Mouse (Mus musculus) embryo, embryonic 10.5 days (tissue): ENCODE results near the gene Klri1.
"Not testable (repeated sequence)": the region's sequence is repeated elsewhere in the genome, so short reads cannot be mapped to it uniquely, and the experiment has no call there.

ENCODE experiments used
- DNase-seq: peaks from one replicate; pipeline ENCODE4 v3.0.0-alpha.2; 2015; ENCODE audit warnings: low spot score

The Klri1 gene

DNA sequence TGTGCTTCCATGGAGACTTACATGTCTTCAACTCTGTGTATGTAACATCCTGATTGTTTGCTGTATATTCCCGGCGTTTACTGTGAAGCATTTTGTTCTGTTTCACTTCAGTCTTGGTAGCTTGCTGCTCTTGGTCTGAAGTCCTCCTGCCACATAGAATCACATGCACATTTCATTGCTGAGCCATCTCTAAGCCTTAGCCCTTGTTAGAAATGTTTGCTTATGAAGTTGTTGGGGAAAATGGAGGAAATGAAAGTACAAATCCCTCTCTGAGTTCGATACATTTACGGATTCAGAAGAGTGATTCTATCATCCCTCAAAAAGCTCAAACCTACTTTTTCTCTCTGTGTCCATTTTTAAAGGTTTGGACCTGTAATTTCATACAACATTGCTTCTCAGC, at the start of gene Klri1:
TSS of gene Klri1 (minus strand) at position 101 of the 400 bp plus-strand sequence.
- no peak for DNase-seq

DNA sequence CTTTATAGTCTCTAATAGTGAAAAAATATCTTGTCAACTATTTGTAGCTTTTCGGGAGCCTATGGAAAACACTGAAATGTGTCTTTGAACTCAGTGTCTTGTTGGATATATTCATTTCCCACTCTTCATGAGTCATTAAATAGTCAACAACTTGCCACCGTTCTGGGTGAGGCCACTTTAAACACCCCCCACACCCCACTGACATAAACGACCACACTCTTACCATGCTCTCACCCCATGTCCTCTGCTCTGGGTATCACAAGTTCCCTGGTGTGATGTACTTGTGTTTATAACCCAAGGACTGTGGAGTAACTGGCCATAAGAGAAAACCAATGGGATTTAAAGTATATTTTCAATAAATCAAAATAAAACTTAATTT, 30.7 kb upstream of the Klri1 start:
- no peak for DNase-seq

DNA sequence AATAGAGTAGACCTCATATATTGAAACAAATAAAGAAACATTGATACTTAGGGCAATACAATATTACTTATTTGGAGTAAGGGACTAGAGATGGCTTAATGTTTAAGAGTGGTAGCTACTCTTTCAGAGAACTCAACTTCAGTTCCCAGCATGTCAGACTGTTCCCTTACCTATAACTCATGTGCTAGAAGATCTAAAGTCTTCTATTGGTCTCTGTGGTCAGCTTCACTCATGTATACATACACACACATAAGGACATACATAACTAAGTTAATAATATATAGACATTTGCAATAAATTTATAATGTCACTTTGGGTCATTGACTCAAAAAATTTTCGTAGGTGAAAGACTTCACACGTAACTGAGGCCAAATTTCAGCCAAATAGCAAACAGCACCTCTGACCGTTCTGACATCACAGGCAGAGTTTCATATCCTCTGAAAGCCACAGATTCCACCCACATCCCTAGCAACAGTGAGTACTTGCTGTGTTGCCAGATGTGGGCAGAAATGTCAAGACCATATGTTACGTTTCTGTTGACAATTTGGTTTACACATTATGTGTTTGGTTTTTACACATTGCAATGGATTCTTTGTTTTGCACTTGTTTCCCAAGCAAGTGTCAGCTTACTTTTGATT, 30.2 kb upstream of the Klri1 start:
- no peak for DNase-seq

DNA sequence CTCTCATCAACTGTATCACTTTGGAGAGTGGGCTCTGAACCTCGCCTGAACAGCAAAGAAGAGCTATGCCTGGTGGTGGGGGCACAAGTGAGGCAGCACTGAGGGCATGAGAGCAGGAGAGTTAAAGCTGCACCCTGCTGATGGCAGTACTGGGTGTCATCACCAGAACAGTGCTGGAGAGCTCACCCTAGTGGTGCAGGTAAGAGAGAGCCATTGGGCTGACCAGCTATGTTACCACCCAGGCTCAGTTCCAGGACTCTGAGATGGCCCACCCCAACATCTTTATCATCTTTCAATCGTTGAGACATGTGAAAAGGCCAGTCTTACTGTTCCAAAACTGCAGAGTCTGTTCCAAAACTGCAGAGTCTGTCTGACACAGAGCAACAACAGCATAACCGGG, 29.2 kb upstream of the Klri1 start:
- DNase-seq: no peak

DNA sequence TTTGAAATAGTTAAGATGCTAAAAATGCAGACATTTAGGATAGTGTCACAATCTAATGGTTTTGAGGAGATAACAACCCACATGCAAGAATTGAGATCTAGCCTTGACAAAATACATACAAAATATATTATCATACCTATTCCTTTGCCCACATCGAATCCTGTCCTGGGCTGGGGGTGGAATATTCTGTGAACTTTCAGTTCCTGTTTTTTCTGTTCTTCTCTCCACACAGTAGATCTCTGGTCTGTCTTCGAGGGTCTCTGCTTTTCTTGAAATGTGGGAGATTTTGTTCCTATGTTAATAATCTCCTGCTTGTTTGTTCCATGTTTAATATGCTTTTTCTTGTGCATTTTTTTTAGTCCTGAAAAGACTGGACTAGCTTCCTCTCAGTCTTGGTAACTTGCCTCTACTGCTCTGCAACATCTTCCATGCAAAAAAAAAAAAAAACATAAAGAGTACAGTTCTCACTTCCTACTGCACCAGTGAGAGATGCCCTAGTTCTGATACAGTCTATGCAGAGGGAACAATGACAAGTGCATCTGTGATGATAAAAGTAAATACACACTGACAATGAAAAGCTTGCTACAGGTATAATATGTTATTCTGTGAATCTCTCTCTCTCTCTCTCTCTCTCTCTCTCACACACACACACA, 23.3 kb upstream of the Klri1 start, which contains the start of gene Klri2:
TSS of gene Klri2 (minus strand) at position 416 of the 653 bp plus-strand sequence.
- DNase-seq: no peak

DNA sequence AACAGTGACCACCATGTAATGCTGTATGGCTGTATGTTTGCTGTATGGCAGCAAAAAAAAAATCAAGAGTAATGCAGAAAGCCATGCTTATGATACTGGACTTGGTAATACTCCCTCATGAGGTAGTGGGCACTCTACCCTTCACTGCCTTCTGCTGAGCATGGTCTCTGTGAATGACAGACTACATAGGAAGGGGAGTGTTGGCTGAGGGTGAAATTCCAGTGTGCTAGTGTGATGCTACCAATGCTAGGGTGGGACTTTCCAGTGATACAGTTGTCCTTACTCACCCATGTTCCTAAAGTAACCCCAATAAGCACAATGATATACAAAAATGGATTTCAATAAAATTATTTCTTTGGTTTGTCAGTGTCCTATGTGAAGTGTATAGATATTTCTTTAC, 19.5 kb upstream of the Klri1 start:
- no peak for DNase-seq

DNA sequence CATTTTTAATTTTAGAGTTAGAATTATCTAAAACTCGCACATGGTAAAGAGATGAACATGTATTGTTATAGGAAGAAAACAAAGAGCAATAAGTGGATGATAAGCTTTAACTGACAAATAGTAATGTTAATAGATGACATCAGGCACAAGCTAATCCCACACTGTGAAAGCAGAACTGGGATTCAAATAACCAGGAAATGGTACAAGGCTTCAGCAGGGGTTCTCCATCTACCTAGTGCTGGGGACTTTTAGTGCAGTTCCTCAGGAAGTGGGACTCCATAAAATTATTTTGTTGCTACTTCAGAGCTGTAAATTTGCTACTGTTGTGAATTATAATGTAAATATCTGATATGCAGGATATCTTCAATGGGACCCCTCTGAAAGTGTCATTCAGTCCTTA, 10.3 kb upstream of the Klri1 start:
- no peak for DNase-seq

DNA sequence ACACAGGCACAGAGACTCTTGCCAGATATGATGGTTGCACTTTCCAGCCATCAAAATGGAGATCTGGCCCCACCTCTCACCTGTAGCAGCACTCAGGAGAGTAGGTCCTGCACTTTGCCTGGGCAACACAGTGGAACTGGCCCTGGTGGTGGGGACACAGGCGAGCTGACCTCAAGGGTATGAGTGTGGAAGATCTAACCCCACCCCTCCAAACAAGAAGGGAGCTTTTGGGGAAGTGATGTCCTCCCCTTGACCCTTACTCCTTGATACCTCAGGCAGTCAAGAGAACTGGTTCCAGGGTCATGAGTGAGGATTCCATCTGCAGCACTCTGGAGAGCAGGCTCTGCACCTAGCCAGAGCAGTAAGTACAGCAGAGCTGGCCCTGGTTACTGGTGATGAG, 4.5 kb upstream of the Klri1 start:
- DNase-seq: no peak

DNA sequence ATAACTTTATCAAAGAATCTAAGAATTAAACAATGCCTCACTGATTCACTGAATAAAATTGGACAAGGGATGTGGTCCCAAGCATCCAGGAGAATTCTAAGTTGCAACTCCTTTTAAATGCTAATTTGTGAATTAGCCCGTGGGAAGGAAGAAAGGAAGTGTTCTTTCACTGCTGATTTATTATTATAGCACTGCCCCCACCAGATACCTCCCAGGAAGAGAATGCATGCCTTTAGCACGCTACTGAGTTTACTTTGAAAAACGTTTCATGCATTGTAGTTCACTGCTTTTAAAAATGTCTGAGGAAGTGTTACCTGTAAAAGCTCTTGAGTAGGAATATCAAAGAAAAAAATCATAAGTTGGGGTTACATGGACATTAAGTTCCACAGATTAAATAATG, 3.6 kb upstream of the Klri1 start:
- peak; percentile 19 for DNase-seq

DNA sequence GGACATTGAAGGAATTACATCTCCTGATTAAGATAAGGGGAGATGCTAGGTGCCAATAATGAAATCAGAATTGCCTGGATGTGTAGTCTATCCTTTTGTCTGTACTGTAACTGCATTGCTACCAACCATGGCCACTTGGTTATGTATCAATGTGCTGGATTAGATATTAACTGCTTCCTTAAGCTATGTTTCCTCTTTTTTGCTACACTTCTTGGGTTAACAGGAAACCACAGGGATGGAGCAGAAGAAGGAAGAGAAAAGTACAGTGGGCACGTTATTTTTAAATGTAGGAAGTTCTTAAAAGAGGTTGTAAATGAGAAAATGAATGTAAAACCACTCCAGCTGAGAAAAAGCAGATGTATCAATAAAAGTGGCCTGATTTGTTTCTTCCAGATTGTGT, 3.4 kb downstream of the Klri1 start:
- no peak for DNase-seq

DNA sequence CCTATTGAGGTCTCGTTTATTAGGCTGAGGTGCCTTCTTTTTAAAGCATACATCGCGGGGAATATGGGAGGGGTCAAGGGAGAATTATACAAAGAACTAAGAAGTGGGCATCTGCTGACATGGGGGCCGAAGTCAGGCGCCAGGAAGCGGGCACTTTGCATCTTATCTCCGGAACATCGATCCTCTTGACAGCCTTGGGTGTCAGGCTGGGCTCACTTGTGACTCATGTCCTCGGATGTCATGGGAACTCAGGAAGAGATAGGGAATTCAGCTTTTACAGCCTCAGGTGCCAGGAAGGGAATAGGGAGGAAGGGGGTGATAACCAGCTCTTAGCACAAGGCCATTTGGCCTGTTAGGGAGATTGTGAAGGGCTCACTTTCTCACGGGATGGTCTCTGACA, 25.5 kb downstream of the Klri1 start:
- not testable (repeated sequence) for DNase-seq

DNA sequence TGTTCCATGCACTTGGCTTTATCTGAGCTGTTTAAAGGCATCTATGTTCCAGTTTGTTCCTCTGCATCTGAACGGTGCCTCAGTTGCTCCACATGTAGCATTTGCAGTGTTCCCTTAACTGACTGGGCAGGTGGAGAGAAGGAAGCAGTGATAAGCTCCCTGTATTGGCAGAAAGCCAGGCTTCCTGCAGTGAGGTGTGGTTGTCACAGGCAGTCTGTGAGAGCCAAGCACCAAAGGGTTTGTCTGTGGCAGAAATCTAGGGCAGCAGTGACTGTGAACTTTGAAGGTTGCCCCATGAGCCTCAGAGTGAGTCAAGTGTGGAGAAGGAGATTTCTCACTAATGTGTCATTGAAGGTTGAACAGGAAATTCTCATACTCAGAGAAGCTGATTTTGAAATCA, 36.6 kb downstream of the Klri1 start:
- DNase-seq: no peak

DNA sequence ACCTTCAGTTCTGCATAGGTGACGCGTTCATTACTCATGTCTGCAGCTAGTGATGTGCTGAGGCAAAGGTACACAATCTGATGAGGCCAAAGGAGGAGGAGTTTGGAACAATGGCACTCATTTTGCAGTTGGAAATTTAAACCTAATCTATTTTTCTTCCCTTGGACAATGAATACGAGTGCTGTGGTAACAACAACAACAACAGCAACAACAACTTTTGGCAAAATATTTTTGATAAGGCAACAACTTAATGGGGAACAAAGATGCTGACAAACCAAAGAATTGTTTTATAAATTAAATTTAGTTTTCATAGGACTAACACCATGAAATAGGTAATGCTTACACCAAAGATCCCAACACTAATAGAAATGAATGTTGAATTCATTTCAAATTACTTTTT, 38.1 kb downstream of the Klri1 start, which contains the start of gene Klrc1:
TSS of gene Klrc1 (minus strand) at position 101 of the 400 bp plus-strand sequence.
- no peak for DNase-seq

DNA sequence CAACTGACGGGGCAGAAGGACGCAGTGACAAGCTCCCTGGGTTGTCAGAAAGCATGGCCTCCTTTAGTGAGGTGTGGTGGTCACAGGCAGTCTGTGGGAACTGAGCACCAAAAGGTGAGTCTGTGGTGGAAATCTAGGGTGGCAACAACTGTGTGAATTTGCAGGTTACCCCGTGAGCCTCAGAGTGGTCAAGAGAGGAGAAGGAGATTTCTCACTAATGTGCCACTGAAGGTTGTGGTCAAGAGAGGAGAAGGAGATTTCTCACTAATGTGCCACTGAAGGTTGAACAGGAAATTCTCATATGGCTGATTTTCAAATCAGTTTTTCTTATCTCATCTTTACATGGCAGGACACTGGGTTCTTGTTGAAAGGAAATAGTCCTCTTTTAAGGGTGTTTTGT, 55.6 kb downstream of the Klri1 start:
- not testable (repeated sequence) for DNase-seq

DNA sequence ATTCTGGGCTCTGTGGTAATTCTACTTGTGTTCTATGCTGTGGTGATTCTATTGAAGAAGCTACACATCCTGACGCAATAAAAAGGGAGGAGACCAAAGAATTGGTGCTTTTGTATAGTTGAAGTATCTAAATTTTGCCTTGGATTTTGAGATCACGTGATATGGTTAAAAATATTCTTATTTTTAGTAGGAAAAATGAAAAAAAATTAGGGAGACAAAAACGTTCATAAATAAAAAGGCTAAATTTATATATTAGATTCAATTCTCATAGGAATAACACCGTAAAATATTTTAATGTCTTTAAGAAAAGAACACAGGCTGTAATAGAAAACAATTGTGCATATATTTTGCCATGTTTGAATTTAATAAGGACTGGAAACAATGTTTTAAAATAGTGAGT, 56.3 kb downstream of the Klri1 start, which contains the start of gene Klrc2:
TSS of gene Klrc2 (minus strand) at position 101 of the 400 bp plus-strand sequence.
- not testable (repeated sequence) for DNase-seq
